Mouse (Mus musculus) heart, embryonic 13.5 days (tissue): ENCODE measurements around the gene 4933427I04Rik. TPM values are rescaled to one million over a fixed set of nuclear protein-coding genes. Genes with fewer than 3 reads are reported as not detected.
A peak's percentile ranks its signal among the peaks of the same experiment; 100 is the strongest.

Source experiments
- ATAC-seq: fragments of 200-750 bp; cut with Nextera tagmentation; 2 replicates; pipeline ENCODE4 v1.8.0; 2017; ENCODE audit warnings: moderate TSS enrichment; ENCODE audit not compliant: insufficient number of reproducible peaks, low FRiP score, low TSS enrichment; ENCODE audit errors: extremely low read depth
- H3K27ac ChIP-seq: fragments of 300-500 bp; sonication (generic); replicated peaks from 2 replicates; pipeline ENCODE4 v1.5.1; 2015; ENCODE audit warnings: moderate library complexity, mild to moderate bottlenecking, inconsistent platforms
- H3K27me3 ChIP-seq: fragments of 300-500 bp; sonication (generic); replicated peaks from 2 replicates; pipeline ENCODE4 v1.6.1; 2015; ENCODE audit warnings: mild to moderate bottlenecking, inconsistent platforms
- H3K36me3 ChIP-seq: fragments of 300-500 bp; sonication (generic); 2 replicates; pipeline ENCODE4 v1.6.1; 2015; ENCODE audit warnings: mild to moderate bottlenecking, inconsistent platforms
- H3K4me1 ChIP-seq: fragments of 300-500 bp; sonication (generic); 2 replicates; pipeline ENCODE4 v1.6.1; 2015; ENCODE audit warnings: inconsistent platforms
- H3K4me2 ChIP-seq: fragments of 300-500 bp; sonication (generic); 2 replicates; pipeline ENCODE4 v1.6.1; 2015; ENCODE audit warnings: inconsistent platforms, mild to moderate bottlenecking, moderate library complexity
- H3K4me3 ChIP-seq: fragments of 300-500 bp; sonication (generic); 2 replicates; pipeline ENCODE4 v1.5.1; 2015; ENCODE audit warnings: moderate library complexity, mild to moderate bottlenecking, inconsistent platforms
- H3K9ac ChIP-seq: fragments of 300-500 bp; sonication (generic); 2 replicates; pipeline ENCODE4 v1.6.1; 2015; ENCODE audit warnings: inconsistent platforms, mild to moderate bottlenecking, moderate library complexity
- H3K9me3 ChIP-seq: fragments of 300-500 bp; sonication (generic); 2 replicates; pipeline ENCODE4 v1.6.1; 2016; ENCODE audit warnings: inconsistent platforms
- WGBS: fragments of 180-500 bp; shearing (Covaris S2); methylation state at CpG from one replicate; pipeline ENCODE4 v1.1.7; 2015; ENCODE audit warnings: mixed read lengths; 5-methylcytosine and 5-hydroxymethylcytosine counted together
- polyA plus RNA-seq: library from polyadenylated mRNA; unstranded; fragments of >200 nt; fragmentation: Nextera tagmentation; extraction: Ambion mirVana; gene quantifications from 2 replicates; pipeline ENCODE4 v1.2.1, GENCODE M21; 2015

The 4933427I04Rik gene
- polyA plus RNA-seq, 1 experiment from 2014 or later = not detected

GRCm38 (mm10) chr4:123894295-123894694, 34.8 kb downstream of the 4933427I04Rik start:
- H3K4me1 ChIP-seq = no peaks in the 10 kb centered on the region
- H3K27ac ChIP-seq = no peak overlapping the region
- no peak overlapping the region for H3K4me3 ChIP-seq
- H3K27me3 ChIP-seq = no peaks in the 10 kb centered on the region
- no peak overlapping the region for H3K9ac ChIP-seq
- 74% methylated on average over 4 of the region's 4 CpGs for WGBS
- no peak overlapping the region for H3K4me2 ChIP-seq
- H3K36me3 ChIP-seq = no peaks in the 10 kb centered on the region
- no peaks in the 10 kb centered on the region for H3K9me3 ChIP-seq
- no peak for ATAC-seq

GRCm38 (mm10) chr4:123898696-123899095, 39.2 kb downstream of the 4933427I04Rik start:
- Histone ChIP-seq H3K36me3 (no peaks in the 10 kb centered on the region), H3K9me3 (no peaks in the 10 kb centered on the region), H3K27ac (no peak overlapping the region), H3K4me1 (peaks cover under 1% of the 10 kb centered on the region; the same call in 1 of the 2 replicates), H3K4me2 (no peak overlapping the region), H3K9ac (no peak overlapping the region), H3K27me3 (no peaks in the 10 kb centered on the region), H3K4me3 (no peak overlapping the region)
- WGBS = 12% methylated on average over 5 of the region's 5 CpGs
- no peak for ATAC-seq

GRCm38 (mm10) chr4:123903432-123903831, 44.0 kb downstream of the 4933427I04Rik start:
- Histone ChIP-seq H3K36me3 (peaks cover under 1% of the 10 kb centered on the region; the same call in 1 of the 2 replicates), H3K9ac (no peak overlapping the region), H3K4me3 (no peak overlapping the region), H3K4me1 (peaks cover 21% of the 10 kb centered on the region), H3K9me3 (no peaks in the 10 kb centered on the region), H3K27me3 (no peaks in the 10 kb centered on the region), H3K27ac (no peak overlapping the region), H3K4me2 (no peak overlapping the region)
- ATAC-seq = no peak
- 76% methylated on average over 3 of the region's 3 CpGs for WGBS

GRCm38 (mm10) chr4:123904333-123905125, 45.0 kb downstream of the 4933427I04Rik start, which contains the start of gene Mycbp:
TSS of gene Mycbp (plus strand) at chr4:123904832.
- peaks cover 21% of the 10 kb centered on the region for H3K4me1 ChIP-seq
- WGBS = 1% methylated on average over 48 of the region's 49 CpGs
- H3K27me3 ChIP-seq = no peaks in the 10 kb centered on the region
- peak within 1 kb of the TSS; percentile 85 for H3K4me2 ChIP-seq
- peak within 1 kb of the TSS; percentile 94 for H3K9ac ChIP-seq
- H3K9me3 ChIP-seq = no peaks in the 10 kb centered on the region
- H3K27ac ChIP-seq = peak within 1 kb of the TSS; percentile 88
- H3K4me3 ChIP-seq = peak within 1 kb of the TSS; percentile 88
- peaks cover 10% of the 10 kb centered on the region for H3K36me3 ChIP-seq
- peak; percentile 100 for ATAC-seq

- H3K9me3 ChIP-seq = no peaks in the 10 kb centered on the region
- H3K4me2 ChIP-seq = peak overlapping the region; percentile 85
- H3K4me1 ChIP-seq = peaks cover 21% of the 10 kb centered on the region
- no peaks in the 10 kb centered on the region for H3K27me3 ChIP-seq
- WGBS = 1% methylated on average over 39 of the region's 53 CpGs
- H3K9ac ChIP-seq = peak overlapping the region; percentile 94
- peaks cover 17% of the 10 kb centered on the region for H3K36me3 ChIP-seq
- peak overlapping the region; percentile 88 for H3K27ac ChIP-seq
- peak; percentile 61 for ATAC-seq
- H3K4me3 ChIP-seq = peak overlapping the region; percentile 88
These were observed 45.7 kb downstream of the 4933427I04Rik start for GRCm38 (mm10) chr4:123905126-123905668.

- Histone ChIP-seq H3K4me3 (no peak overlapping the region), H3K36me3 (peaks cover 53% of the 10 kb centered on the region), H3K9ac (no peak overlapping the region), H3K9me3 (no peaks in the 10 kb centered on the region), H3K27me3 (no peaks in the 10 kb centered on the region), H3K27ac (no peak overlapping the region), H3K4me1 (peaks cover 16% of the 10 kb centered on the region), H3K4me2 (no peak overlapping the region)
- WGBS = 79% methylated on average over 4 of the region's 4 CpGs
- no peak for ATAC-seq
These were observed 52.0 kb downstream of the 4933427I04Rik start for GRCm38 (mm10) chr4:123911503-123911902.

GRCm38 (mm10) chr4:123912431-123912830, 53.0 kb downstream of the 4933427I04Rik start:
- ATAC-seq = no peak
- no peaks in the 10 kb centered on the region for H3K27me3 ChIP-seq
- WGBS = 50% methylated on average over 2 of the region's 2 CpGs
- peaks cover 53% of the 10 kb centered on the region for H3K36me3 ChIP-seq
- peaks cover 11% of the 10 kb centered on the region for H3K4me1 ChIP-seq
- no peak overlapping the region for H3K27ac ChIP-seq
- no peak overlapping the region for H3K4me2 ChIP-seq
- no peaks in the 10 kb centered on the region for H3K9me3 ChIP-seq
- no peak overlapping the region for H3K4me3 ChIP-seq
- no peak overlapping the region for H3K9ac ChIP-seq

Other genes starting within 250 kb of the 4933427I04Rik start
- 43.7 and 44.6 TPM in 2 replicates for gene Macf1, start 175.3 kb upstream of the 4933427I04Rik start, polyA plus RNA-seq
- gene Ndufs5, start 141.5 kb upstream of the 4933427I04Rik start, polyA plus RNA-seq = 423 and 513 TPM in 2 replicates
- 43.3 and 50.7 TPM in 2 replicates for gene Akirin1, start 109.3 kb upstream of the 4933427I04Rik start, polyA plus RNA-seq
- 2.2 and 2.3 TPM in 2 replicates for gene Rhbdl2, start 71.8 kb upstream of the 4933427I04Rik start, polyA plus RNA-seq
- gene Mycbp, start 45.2 kb downstream of the 4933427I04Rik start, polyA plus RNA-seq = 57.6 and 58.5 TPM in 2 replicates
- 38.1 and 40.9 TPM in 2 replicates for gene Rragc, start 57.8 kb downstream of the 4933427I04Rik start, polyA plus RNA-seq
- gene 4930535I16Rik, start 58.3 kb downstream of the 4933427I04Rik start, polyA plus RNA-seq = not detected in 2 replicates